Mouse (Mus musculus) embryonic facial prominence, embryonic 10.5 days (tissue): ENCODE data around the gene Cdk10. TPM values are rescaled to one million over a fixed set of nuclear protein-coding genes. Genes with fewer than 3 reads are reported as not detected.
"Not testable (repeated sequence)": the region's sequence is repeated elsewhere in the genome, so short reads cannot be mapped to it uniquely, and the experiment has no call there.

Experiments
- DNase-seq: peaks from one replicate; pipeline ENCODE4 v3.0.0-alpha.2; 2017; ENCODE audit warnings: low spot score
- H3K27ac ChIP-seq: fragments of 300-500 bp; sonication (generic); replicated peaks from 2 replicates; pipeline ENCODE4 v1.5.1; 2016; ENCODE audit warnings: mild to moderate bottlenecking
- H3K27me3 ChIP-seq: fragments of 300-500 bp; sonication (generic); replicated peaks from 2 replicates; pipeline ENCODE4 v1.6.1; 2016; ENCODE audit warnings: low read depth, mild to moderate bottlenecking; ENCODE audit not compliant: poor library complexity, severe bottlenecking
- H3K36me3 ChIP-seq: fragments of 300-500 bp; sonication (generic); replicated peaks from 2 replicates; pipeline ENCODE4 v1.6.1; 2016; ENCODE audit warnings: mild to moderate bottlenecking, moderate library complexity
- H3K4me1 ChIP-seq: fragments of 300-500 bp; sonication (generic); 2 replicates; pipeline ENCODE4 v1.6.1; 2016
- H3K4me3 ChIP-seq: fragments of 300-500 bp; sonication (generic); 2 replicates; pipeline ENCODE4 v1.5.1; 2016; ENCODE audit warnings: mild to moderate bottlenecking, moderate library complexity
- H3K9me3 ChIP-seq: fragments of 300-500 bp; sonication (generic); 2 replicates; pipeline ENCODE4 v1.6.1; 2016; ENCODE audit warnings: mild to moderate bottlenecking
- WGBS: fragments of 180-500 bp; shearing (Covaris S2); methylation state at CpG from one replicate; pipeline ENCODE4 v1.1.7; 2016; 5-methylcytosine and 5-hydroxymethylcytosine counted together
- polyA plus RNA-seq: library from polyadenylated mRNA; unstranded; fragments of >200 nt; fragmentation: Nextera tagmentation; extraction: Ambion mirVana; gene quantifications from 2 replicates; pipeline ENCODE4 v1.2.1, GENCODE M21; 2016

Cdk10 gene
- 35.1 and 36.4 TPM in 2 replicates for polyA plus RNA-seq

- Histone ChIP-seq H3K4me3 (peak within 1 kb of the TSS; percentile 72), H3K4me1 (peaks cover 16% of the 10 kb centered on the region), H3K27me3 (no peaks in the 10 kb centered on the region), H3K27ac (peak within 1 kb of the TSS; percentile 85), H3K9me3 (no peaks in the 10 kb centered on the region), H3K36me3 (peaks cover 33% of the 10 kb centered on the region)
- WGBS, result 4% methylated on average over 59 of the region's 59 CpGs
- peak; percentile 95 for DNase-seq
Observed at GRCm38 (mm10) chr8:123224278-123225266, at the start of gene Cdk10. Cdk10 (plus strand) TSS chr8:123224842.

GRCm38 (mm10) chr8:123181391-123181790 lies 43.3 kb upstream of the Cdk10 start:
- peaks cover 31% of the 10 kb centered on the region for H3K9me3 ChIP-seq
- H3K4me1 ChIP-seq, result peaks cover 47% of the 10 kb centered on the region
- peak; percentile 78 for DNase-seq
- H3K27ac ChIP-seq, result peak overlapping the region; percentile 52
- 57% methylated on average over 3 of the region's 3 CpGs for WGBS
- no peaks in the 10 kb centered on the region for H3K36me3 ChIP-seq
- no peaks in the 10 kb centered on the region for H3K27me3 ChIP-seq
- H3K4me3 ChIP-seq, result no peak overlapping the region

- 24% methylated on average over 19 of the region's 19 CpGs for WGBS
- H3K27me3 ChIP-seq, result 0 out of 2 replicates have a peak, but pooled peaks cover 4% of the 10 kb centered on the region
- DNase-seq, result peak; percentile 86
- H3K9me3 ChIP-seq, result no peaks in the 10 kb centered on the region
- H3K27ac ChIP-seq, result peak within 1 kb of the TSS; percentile 81
- no peaks in the 10 kb centered on the region for H3K36me3 ChIP-seq
- peaks cover 75% of the 10 kb centered on the region for H3K4me1 ChIP-seq
- peak within 1 kb of the TSS; percentile 37 for H3K4me3 ChIP-seq
Observed at GRCm38 (mm10) chr8:123185566-123186409, 38.9 kb upstream of the Cdk10 start, which contains the start of gene Dpep1. Dpep1 (plus strand) TSS chr8:123186242.

GRCm38 (mm10) chr8:123188006-123188405 lies 36.6 kb upstream of the Cdk10 start:
- H3K4me3 ChIP-seq, result no peak overlapping the region
- no peak for DNase-seq
- H3K27ac ChIP-seq, result 0 out of 2 replicates have a peak overlapping the region, but pooled peaks have one; percentile 48
- WGBS, result 82% methylated on average over 2 of the region's 2 CpGs
- no peaks in the 10 kb centered on the region for H3K36me3 ChIP-seq
- peaks cover 67% of the 10 kb centered on the region for H3K4me1 ChIP-seq
- 0 out of 2 replicates have a peak, but pooled peaks cover 4% of the 10 kb centered on the region for H3K27me3 ChIP-seq
- H3K9me3 ChIP-seq, result no peaks in the 10 kb centered on the region

- Histone ChIP-seq H3K9me3 (no peaks in the 10 kb centered on the region), H3K36me3 (no peaks in the 10 kb centered on the region), H3K4me3 (no peak overlapping the region), H3K27me3 (0 out of 2 replicates have a peak, but pooled peaks cover 4% of the 10 kb centered on the region), H3K27ac (no peak overlapping the region; the same call in 1 of the 2 replicates), H3K4me1 (peaks cover 60% of the 10 kb centered on the region)
- DNase-seq, result no peak
- WGBS, result 84% methylated on average over 7 of the region's 7 CpGs
Observed at GRCm38 (mm10) chr8:123188841-123189240, 35.8 kb upstream of the Cdk10 start.

- no peaks in the 10 kb centered on the region for H3K36me3 ChIP-seq
Observed at GRCm38 (mm10) chr8:123190678-123191077, 34.0 kb upstream of the Cdk10 start.

GRCm38 (mm10) chr8:123191908-123192307 lies 32.7 kb upstream of the Cdk10 start:
- Histone ChIP-seq H3K9me3 (no peaks in the 10 kb centered on the region), H3K4me3 (no peak overlapping the region), H3K27ac (no peak overlapping the region), H3K36me3 (no peaks in the 10 kb centered on the region), H3K4me1 (peaks cover 30% of the 10 kb centered on the region), H3K27me3 (0 out of 2 replicates have a peak, but pooled peaks cover 1% of the 10 kb centered on the region)
- WGBS, result 64% methylated on average over 8 of the region's 8 CpGs
- no peak for DNase-seq

More at GRCm38 (mm10) chr8:123190678-123191077, 34.0 kb upstream of the Cdk10 start:
- Histone ChIP-seq H3K9me3 (no peaks in the 10 kb centered on the region), H3K4me1 (peaks cover 42% of the 10 kb centered on the region), H3K27ac (0 out of 2 replicates have a peak overlapping the region, but pooled peaks have one; percentile 59), H3K27me3 (0 out of 2 replicates have a peak, but pooled peaks cover 4% of the 10 kb centered on the region), H3K4me3 (peak overlapping the region; percentile 4; the same call in 1 of the 2 replicates)
- 3% methylated on average over 9 of the region's 9 CpGs for WGBS
- peak; percentile 87 for DNase-seq

GRCm38 (mm10) chr8:123193771-123194170 lies 30.9 kb upstream of the Cdk10 start:
- 90% methylated on average over 9 of the region's 9 CpGs for WGBS
- Histone ChIP-seq H3K9me3 (no peaks in the 10 kb centered on the region), H3K36me3 (no peaks in the 10 kb centered on the region)

GRCm38 (mm10) chr8:123197016-123197415 lies 27.6 kb upstream of the Cdk10 start:
- WGBS, result 79% methylated on average over 5 of the region's 5 CpGs
- DNase-seq, result not testable (repeated sequence)

More at GRCm38 (mm10) chr8:123193771-123194170, 30.9 kb upstream of the Cdk10 start:
- no peak for DNase-seq
- H3K4me3 ChIP-seq, result no peak overlapping the region
- peaks cover 11% of the 10 kb centered on the region for H3K4me1 ChIP-seq
- H3K27ac ChIP-seq, result no peak overlapping the region
- H3K27me3 ChIP-seq, result no peaks in the 10 kb centered on the region

GRCm38 (mm10) chr8:123199864-123200263 lies 24.8 kb upstream of the Cdk10 start:
- no peak overlapping the region for H3K4me3 ChIP-seq
- WGBS, result 82% methylated on average over 14 of the region's 14 CpGs
- H3K4me1 ChIP-seq, result no peaks in the 10 kb centered on the region
- DNase-seq, result no peak
- H3K27me3 ChIP-seq, result no peaks in the 10 kb centered on the region
- H3K36me3 ChIP-seq, result peaks cover 14% of the 10 kb centered on the region
- H3K9me3 ChIP-seq, result no peaks in the 10 kb centered on the region
- H3K27ac ChIP-seq, result no peak overlapping the region

More at GRCm38 (mm10) chr8:123197016-123197415, 27.6 kb upstream of the Cdk10 start:
- not testable (repeated sequence) for H3K4me1 ChIP-seq, H3K27me3 ChIP-seq, H3K36me3 ChIP-seq, H3K9me3 ChIP-seq, H3K27ac ChIP-seq, H3K4me3 ChIP-seq

GRCm38 (mm10) chr8:123202288-123202687 lies 22.4 kb upstream of the Cdk10 start:
- peaks cover 35% of the 10 kb centered on the region for H3K36me3 ChIP-seq
- H3K4me3 ChIP-seq, result no peak overlapping the region
- DNase-seq, result peak; percentile 84
- peak overlapping the region; percentile 14; the same call in 1 of the 2 replicates for H3K27ac ChIP-seq
- 36% methylated on average over 5 of the region's 5 CpGs for WGBS
- H3K9me3 ChIP-seq, result no peaks in the 10 kb centered on the region
- H3K4me1 ChIP-seq, result no peaks in the 10 kb centered on the region
- H3K27me3 ChIP-seq, result no peaks in the 10 kb centered on the region

- Histone ChIP-seq H3K36me3 (peaks cover 48% of the 10 kb centered on the region), H3K27me3 (no peaks in the 10 kb centered on the region), H3K27ac (no peak overlapping the region), H3K9me3 (no peaks in the 10 kb centered on the region), H3K4me3 (no peak overlapping the region), H3K4me1 (no peaks in the 10 kb centered on the region)
- 89% methylated on average over 3 of the region's 3 CpGs for WGBS
- DNase-seq, result no peak
Observed at GRCm38 (mm10) chr8:123203571-123203970, 21.1 kb upstream of the Cdk10 start.
